Mouse (Mus musculus) testis, adult 2 months (tissue): ENCODE data around the gene Myh9.

Experiments
- CTCF ChIP-seq: fragments of 200-500 bp; IDR thresholded peaks from 2 replicates; pipeline ENCODE4 v1.5.1; 2012; ENCODE audit warnings: low read depth, mild to moderate bottlenecking, inconsistent platforms, low read length, moderate library complexity; ENCODE audit not compliant: control insufficient read depth, insufficient read depth, insufficient replicate concordance
- POLR2A ChIP-seq: fragments of 200-500 bp; IDR thresholded peaks from 2 replicates; pipeline ENCODE4 v1.6.1; 2012; ENCODE audit warnings: low read depth, mild to moderate bottlenecking, inconsistent platforms, low read length, moderate library complexity; ENCODE audit not compliant: control insufficient read depth

DNA sequence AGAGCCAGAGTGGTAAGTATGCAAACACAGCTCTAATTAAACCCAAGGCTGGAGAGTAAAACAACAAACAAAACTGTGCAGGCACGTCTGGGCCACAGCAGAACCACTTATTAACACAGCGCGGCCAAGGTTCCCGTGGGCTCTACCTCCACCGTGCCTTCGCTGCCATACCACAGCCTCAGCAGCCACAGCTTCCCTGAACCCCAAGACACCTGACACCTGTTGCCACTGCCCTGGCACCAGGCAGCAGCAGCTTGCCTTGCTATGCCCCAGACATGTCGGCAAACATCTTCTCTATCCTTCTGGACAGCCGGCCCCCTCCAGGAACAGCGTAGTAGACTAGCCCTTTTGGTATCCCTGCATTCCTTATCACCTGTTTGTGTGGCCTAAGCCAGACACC lies 37.0 kb downstream of the Myh9 start:
- TF ChIP-seq POLR2A, result no peak
- TF ChIP-seq CTCF, result no peak
